Mouse (Mus musculus) spleen, adult 18-20 months (tissue): Measurements from ENCODE around the gene Rps2.

Experiments
- DNase-seq, 2 experiments: peaks; one replicate each; pipeline ENCODE4 v3.0.0; 2022; ENCODE audit warnings: mixed read lengths in 2 of 2

Gene Rps2

DNA sequence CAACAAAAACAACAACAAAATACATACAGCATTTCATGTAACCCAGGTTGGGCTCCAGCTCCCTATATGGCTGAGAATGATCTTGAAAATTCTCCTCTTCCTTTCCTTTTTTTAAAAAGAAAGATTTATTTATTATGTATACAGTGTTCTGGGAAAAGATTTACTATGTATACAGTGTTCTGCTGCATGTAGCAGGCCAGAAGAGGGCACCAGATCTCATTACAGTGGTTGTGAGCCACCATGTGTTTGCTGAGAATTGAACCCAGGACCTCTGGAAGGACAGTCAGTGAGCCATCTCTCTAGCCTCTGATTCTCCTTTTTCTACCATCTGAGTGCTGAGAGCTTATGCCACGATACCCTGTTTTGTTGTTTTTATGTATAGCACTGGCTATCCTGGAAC is 16.6 kb downstream of the Rps2 start:
- DNase-seq = no peak

DNA sequence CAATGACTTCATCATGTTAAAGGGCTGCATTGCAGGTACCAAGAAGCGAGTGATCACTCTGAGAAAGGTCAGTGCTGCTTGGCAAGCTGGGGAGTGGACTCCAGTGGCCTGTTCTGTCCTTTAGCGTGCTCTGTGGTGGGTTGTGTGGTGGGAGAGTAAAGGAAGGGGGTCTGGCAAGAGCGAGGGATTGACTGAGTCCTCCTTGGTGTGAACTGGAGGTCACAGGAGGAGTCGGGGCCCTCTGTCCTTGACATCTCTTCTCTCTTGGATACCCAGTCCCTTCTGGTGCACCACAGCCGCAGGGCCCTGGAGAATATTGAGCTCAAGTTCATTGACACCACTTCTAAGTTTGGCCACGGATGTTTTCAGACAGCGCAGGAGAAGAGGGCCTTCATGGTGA is 17.5 kb downstream of the Rps2 start:
- no peak for DNase-seq

DNA sequence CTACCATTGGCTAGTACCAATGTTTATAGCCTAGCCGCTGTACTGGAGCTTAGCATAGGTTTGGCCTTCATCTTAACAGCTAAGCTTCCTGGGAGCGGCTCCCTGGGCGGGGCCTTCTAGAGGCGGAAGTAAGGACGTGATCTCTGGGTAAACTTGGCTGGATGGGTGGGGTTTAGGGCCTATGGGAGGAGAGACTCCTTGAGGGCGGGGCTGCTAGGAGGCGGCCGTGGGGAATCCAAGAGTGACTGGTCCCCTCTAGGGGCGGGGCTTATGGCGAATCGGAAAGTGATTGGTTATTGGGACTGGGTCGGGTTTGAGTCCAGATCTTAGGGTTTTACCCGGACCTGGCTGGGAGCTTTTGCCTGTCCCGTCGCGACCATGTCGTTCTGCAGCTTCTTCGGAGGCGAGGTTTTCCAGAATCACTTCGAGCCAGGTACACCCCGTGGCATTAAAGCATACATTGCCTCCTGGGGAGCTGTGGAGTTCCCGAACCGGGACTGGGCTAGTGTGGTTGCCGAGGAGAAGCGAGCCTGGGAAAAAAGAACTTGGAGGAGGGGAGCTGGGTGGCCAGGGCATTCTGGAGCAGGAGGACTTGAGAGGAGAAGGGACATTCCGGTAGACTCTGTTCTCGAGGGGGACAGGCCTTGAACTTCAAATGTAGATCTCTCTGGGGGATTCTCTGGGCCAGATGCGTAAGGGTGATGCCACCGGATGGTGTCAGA is 18.6 kb downstream of the Rps2 start, which contains the start of gene Msrb1:
Msrb1 (plus strand) TSS at position 313 of the 722 bp plus-strand sequence.
- DNase-seq = peak; percentile 90 to 93

DNA sequence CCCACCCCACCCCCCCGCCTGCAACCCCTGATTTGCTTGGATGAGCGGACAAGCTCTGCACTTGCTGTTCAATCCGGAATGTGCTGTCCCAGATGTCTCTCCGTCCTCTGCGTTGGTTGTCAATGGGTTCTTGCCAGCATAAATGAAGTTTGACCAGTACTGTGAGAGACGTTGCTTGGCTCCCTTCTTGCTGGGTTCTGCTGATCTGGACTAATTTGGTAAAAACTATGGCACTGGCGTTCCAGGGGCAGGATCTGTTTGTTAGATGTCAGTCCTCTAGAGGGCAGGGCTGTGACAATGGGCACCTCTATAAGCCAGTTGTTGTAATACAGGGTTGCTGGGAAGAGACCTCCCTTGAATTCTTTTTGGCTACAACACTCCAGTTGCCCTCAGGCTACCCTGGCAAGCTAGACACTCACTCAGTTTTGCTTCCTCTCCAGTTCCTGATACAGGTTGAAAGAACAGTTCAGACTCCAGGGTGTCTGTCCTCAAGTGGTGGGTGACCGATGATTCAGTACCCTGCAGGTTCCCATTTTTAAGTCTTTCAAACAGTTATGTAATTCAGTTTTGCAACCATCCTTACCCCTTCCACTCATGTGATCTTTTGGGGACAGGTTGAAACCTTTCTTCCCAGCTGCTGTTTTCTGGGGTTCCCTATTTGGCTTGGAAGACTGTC is 19.4 kb downstream of the Rps2 start:
- no peak for DNase-seq

DNA sequence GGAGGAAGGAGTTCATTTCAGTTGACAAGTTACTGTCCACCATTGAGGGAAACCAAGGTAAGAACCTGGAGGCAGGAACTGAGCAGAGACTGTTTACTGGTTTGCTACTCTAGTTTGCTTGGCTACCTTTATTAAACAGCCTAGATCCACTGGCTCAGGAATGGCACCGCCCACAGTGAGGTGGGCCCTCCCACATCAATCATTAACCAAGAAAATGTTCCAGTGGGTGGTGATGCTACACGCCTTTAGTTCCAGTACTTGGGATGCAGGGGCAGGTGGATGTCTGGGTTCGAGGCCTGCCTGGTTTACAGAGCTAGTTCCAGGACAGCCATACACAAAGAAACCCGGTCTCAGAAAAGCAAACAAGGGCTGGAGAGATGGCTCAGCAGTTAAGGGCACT is 20.3 kb downstream of the Rps2 start:
- DNase-seq = no peak

DNA sequence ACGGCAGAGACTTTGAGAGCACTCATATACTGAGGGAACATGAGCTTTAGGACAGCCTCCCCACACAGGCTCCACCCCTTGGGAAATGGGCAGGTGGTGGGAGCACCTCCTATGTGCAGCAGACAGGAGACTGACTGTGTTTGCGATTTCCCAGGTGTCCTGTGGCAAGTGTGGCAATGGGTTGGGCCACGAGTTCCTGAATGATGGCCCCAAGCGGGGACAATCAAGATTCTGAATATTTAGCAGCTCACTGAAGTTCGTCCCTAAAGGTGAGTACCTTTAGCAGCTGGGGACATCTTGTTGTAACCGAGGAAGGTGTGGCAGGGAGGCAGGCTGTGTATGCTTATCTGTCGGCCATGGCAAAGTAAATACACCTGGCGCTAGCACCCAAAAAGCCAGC is 22.0 kb downstream of the Rps2 start:
- DNase-seq = no peak

DNA sequence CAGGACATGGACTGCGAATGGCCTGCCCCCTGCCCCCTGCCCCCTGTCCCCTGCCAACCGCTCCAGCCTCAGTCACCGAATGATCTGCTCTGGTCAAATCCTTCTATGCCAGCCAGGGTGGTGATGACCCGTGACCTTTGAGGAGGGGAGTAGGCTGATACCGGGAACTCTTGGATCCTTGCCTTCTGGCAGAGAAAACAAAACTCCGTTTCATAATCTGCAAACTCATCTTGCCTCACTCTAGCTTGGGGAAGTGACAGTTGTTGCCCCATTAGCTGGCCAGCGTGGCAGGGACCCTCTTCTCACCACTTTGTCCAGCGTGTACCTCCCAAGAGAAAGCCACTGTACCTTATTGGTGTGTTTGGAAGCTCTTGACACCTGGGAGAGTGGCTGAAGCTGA is 24.4 kb downstream of the Rps2 start:
- no peak for DNase-seq

DNA sequence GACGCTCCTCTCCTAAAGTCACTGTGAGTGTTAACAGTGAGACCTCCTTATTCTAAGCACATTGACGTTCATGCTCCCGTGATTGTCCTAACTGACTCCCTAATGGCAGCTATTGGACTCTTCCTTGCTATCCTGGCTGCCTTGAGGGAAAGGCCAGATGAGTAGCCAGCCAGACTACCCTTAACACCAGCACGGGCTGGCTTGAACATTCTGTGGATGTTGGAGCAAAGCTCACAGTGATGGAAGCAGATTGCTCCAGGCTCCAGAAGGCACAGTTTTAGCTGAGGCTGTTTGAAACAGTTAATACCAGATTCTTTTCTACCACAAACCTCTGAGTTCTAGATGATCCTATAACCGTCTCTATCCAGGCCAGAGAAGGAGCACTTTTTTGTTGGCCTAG is 26.0 kb downstream of the Rps2 start:
- no peak for DNase-seq

DNA sequence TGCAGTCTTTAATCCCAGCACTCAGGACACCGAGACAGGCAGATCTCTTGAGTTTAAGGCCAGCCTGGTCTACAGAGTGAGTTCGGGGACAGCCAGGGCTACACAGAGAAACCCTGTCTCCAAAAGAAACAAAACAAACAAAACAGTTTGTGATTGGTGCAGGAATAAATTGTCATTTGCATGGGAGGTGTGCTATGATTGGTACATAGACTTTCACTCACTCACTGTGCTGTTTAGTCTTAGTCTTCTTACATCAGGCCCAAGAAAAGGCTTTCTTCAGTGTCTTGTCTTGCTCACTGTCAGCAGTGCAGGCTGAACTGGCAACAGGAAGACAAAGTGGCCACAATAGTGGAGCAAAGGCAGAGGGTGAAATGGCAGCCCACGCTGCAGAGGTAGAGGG is 26.5 kb downstream of the Rps2 start:
- no peak for DNase-seq

DNA sequence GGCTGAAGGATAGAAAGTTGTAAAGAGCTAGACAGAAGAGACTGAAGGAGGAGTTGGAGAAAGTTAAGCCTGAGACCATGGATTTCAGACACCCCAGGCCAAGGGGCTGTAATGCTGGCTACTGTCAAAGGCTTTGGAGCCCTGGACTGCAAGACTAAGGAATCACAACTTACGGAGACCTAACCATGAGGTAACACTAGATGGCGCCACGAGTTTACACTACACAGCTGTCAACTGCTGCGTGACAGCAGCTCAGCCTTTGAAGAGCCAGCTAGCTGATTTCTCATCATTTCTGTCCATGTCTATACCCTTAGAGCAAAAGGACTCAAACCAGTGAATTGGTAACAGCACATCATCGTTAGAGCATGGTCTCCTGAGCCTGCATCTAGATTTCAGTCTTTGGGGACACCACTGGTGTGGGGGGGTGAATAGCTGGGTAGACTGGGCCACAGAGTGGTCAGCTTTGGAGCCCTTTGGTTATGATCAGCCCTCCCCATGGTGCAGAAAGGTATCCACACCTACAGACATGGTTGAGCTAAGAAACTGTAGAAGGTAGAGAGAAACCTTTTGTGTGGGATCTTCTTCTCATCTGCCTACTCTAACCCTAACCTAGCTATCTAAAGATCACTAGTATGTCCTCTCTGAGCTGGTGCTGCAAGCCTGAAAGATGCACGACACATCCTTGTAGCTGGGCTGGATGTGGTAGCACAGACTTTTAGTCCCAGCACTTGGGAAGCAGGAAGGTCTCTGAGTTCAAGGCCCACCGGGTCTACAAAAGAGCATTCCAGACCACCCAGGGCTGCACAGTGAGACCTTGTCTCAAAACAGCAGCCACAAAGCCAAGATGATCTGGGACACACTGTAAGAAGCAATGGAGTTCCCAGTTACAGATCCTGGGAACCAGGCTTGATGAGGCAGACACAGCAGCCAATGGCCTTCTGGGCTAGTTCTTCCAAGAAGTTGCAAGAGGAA is 27.9 kb downstream of the Rps2 start:
- DNase-seq = peak; percentile 57 to 78

DNA sequence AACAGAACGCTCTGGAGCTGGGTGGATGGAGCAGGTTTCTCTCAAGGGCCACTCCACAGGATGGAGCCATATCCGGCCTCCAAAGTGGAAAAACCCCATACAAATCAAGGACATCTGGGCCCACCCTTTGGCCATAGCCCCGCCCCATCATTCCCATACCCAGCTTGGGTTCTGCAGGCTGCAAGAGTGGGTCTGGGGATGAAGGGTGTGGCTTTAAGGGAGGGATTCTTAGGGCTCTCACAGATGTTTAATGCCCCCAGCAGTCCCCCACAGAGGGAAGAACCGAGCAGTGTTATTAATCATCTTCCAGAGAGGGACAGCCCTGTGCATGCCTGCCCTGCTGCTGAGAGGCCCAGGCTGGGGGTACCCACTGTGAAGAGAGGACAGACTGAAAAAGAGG is 29.1 kb downstream of the Rps2 start:
- no peak for DNase-seq

DNA sequence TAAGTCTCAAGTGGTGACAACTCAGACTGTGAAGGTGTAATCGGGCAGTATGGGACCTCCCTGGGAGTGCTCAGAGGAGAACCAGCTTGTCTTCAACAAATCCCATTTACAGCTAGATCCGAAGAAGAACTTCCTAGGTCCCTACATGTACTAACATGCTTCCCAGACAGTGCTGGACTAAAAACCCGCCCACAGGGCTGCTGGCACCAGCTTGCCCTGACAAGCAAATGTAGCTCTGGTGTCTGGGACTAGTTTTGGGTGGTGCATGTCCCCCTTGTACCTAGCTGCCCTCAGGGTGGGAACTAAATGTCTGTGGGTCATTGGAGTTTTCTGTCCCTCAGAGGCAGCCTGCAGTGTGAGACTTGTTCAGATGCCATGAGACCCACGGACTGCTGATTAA is 33.6 kb downstream of the Rps2 start:
- no peak for DNase-seq

DNA sequence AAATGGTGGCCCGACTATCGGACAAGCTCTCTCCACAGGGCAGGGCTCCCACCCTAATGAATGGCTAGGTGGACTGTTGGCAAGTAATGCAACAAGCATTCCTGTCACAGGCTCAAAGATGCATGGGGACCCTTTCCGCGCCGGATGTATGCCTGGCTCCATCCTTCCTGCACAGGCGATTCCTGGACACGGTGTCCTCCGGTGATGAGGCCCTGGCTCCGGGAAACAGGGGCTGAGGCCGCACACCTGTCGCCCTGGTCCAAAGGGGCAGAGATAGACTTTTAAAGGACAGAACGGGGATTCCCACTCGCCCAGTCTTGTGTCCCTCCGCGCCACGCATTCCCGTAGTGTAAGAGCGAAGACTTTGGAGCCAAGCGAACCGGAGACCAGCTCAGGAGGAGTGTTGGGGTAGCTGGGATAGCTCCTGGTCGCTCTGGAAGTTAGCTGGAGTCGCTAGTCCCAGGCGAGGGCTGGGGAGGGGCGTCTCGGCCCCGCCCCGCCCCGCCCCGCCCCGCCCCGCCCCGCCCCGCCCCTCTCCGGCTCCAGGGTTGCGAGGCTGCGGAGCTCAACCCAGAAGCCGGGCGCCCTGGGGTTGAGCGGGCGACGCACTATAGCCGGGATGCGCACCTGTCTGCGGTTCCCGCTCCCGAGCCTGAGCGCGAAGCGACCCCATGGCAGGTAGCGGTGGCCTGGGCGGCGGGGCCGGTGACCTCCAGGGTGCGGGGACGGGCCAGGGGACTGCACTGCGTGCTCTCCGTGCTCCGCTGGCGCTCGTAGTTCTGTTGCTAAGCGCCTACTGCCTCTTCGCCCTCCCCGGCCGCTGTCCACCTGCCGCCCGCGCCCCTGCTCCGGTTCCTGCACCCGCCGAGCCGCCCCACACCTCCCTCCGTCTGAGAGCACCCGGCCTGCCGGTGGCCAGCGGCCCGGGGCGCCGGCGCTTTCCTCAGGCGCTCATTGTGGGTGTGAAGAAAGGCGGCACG is 34.8 kb downstream of the Rps2 start, which contains the start of gene Hs3st6:
Hs3st6 (plus strand) TSS at position 574 of the 980 bp plus-strand sequence.
- no peak for DNase-seq

DNA sequence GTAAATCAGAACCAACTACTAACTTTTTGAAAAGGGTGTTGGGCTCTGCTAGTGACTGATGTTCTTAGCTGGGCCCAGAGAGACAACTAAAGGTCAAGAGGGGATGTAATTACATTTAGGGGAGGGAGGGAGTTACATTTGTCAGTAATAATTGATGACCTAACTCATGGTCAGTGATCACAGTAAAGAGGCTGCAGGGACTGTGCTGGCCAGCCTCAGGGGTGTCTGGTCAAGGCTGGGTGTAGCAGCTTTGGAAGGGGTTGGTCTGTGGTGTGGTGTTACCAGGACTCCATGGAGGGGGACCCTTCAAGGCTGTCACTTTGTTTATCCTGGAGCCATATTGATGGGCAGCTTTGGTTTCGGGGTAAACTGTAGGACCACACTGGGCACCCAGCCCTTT is 39.5 kb downstream of the Rps2 start:
- DNase-seq = no peak

DNA sequence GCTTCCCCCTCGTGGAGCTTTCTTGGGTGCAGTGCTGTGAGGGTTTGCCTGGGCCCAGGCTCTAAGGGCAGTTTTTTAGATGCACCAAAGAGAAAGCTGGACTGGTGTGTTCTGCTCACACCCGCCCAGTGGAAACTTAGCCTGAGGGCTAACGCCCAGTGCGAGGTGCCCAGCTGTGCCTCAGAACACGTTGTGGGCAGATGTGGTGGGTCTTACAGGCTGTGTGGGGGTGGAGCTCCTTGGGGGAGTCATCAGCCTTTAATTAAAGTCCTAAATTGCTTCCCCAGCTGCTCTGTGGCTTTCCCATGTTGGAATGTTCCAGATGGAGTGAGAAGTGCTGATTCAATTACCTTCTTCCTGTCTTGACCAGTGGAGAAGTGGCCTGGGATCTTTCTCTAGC is 43.2 kb downstream of the Rps2 start:
- no peak for DNase-seq

DNA sequence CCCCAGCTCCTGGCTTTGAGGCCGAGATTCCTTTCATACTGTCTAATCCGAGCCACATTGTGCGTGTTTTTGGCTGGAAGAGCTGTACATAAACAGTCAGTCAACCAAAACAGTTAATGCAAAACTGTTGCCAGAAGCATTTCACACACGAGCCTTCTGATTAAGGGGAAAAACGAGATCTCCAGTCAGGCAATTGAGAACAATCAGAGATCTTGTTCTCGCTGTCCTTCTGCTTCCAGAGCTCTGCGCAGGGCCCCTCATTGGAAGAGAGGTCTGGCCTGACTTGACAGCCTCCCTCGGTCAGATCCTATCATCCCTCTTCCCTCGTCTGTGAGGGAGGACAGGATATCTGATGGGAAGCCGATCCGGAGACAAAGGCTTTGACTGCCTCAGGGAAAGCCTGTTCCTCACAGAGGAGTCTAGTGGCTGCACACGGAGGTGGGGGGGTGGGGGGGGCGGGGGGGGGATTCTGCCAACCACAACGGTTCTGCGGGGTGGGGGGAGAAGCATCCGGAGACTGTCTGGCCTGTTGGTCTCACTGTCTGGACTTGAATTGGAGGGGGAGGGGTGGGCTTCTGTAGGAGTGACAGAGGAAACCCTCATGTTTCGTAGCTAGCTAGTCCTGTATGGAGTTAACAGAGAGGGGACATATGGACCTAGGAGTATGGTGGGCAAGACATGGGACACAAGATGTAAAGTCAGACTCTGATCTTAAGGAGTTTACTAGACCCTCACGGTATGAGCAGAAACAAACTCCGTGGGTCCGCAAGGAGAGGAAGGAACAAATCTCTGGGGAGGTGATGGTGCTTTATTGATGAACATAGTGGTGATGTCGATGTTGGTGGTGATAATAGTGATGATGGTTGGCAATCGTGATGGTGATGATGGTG is 47.3 kb downstream of the Rps2 start:
- no peak for DNase-seq

DNA sequence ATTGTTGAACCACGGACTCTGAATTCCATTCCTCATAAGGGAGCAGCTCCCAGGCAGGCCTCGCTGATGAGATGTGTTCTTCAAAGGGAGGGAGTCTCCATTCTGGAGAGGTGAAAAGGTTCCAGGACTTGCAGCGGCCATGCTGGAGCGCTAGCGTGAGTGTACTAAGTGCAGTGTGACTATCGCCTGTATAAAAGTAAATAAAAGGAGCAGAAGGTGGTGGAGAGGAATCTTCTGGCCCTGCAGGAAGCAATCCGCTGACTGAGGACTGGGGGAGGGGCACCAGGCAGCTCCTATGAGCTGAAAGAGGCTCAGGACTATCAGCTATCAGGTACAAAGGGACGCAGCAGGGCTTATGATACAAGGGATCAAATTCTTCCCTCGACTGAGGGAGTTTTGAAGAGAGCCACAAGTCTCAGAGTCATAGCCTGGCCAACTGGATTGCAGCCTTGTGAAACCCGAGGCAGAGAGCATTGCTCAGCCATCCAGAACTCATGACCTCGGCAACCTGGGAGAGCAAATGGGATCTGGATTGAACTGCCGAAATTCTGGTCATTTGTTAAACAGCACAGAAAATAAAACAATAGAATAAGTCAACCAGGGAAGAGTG is 48.5 kb downstream of the Rps2 start:
- no peak for DNase-seq

DNA sequence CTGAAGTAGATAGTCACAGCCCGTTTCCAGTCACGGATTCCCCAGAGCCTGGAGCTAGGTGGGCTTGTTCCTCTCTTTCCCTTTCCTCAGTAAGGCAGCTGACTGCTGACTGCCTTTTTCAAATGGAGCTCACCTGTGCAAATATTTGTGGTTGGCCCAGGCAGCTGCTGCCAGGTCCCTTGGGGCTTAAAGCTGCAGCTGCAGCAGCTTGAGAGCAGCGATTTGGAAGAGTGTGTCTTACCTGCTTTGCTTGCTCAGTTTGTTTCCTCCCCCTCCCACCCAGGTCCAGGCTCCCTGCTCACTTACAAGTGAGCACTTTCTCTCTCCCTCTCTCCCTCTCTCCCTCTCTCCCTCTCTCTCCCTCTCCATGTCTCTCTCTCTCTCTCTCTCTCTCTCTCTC is 51.2 kb downstream of the Rps2 start:
- no peak for DNase-seq
